Mouse (Mus musculus) layer of hippocampus, postnatal 36 days (tissue): ENCODE measurements around the gene Mgat4b. TPM values are rescaled to one million over a fixed set of nuclear protein-coding genes. Genes with fewer than 3 reads are reported as not detected.

ENCODE experiments used
- DNase-seq, 2 experiments: peaks; one replicate each; pipeline ENCODE4 v3.0.0; 2022
- total RNA-seq, 2 experiments: library from RNA; stranded (reverse); gene quantifications; 2 replicates each; pipeline ENCODE4 v1.2.3; 2021

The Mgat4b gene
- total RNA-seq, 2 experiments from 2014 or later, result 91.1 to 102 TPM

GRCm38 (mm10) chr11:50200613-50201012 is 10.1 kb upstream of the Mgat4b start:
- DNase-seq, result no peak

- DNase-seq, result no peak
Measured at GRCm38 (mm10) chr11:50201590-50201989, 9.1 kb upstream of the Mgat4b start.

GRCm38 (mm10) chr11:50203302-50203827 is 7.3 kb upstream of the Mgat4b start:
- DNase-seq, result no peak

- no peak for DNase-seq
Measured at GRCm38 (mm10) chr11:50205434-50205833, 5.3 kb upstream of the Mgat4b start.

- no peak for DNase-seq
Measured at GRCm38 (mm10) chr11:50206037-50206436, 4.7 kb upstream of the Mgat4b start.

- no peak for DNase-seq
Measured at GRCm38 (mm10) chr11:50207344-50207743, 3.3 kb upstream of the Mgat4b start.

- DNase-seq, result no peak
Measured at GRCm38 (mm10) chr11:50208039-50208438, 2.7 kb upstream of the Mgat4b start.

GRCm38 (mm10) chr11:50210101-50210504 is 587 bp upstream of the Mgat4b start:
- DNase-seq, result peak; percentile 83 to 86

GRCm38 (mm10) chr11:50211322-50212059 is 801 bp downstream of the Mgat4b start:
- DNase-seq, result no peak

- DNase-seq, result no peak
Measured at GRCm38 (mm10) chr11:50212060-50212739, 1.5 kb downstream of the Mgat4b start.

- DNase-seq, result no peak
Measured at GRCm38 (mm10) chr11:50212848-50213758, 2.4 kb downstream of the Mgat4b start.

GRCm38 (mm10) chr11:50214631-50215030 is 3.9 kb downstream of the Mgat4b start:
- no peak for DNase-seq

- DNase-seq, result no peak
Measured at GRCm38 (mm10) chr11:50215633-50216032, 4.9 kb downstream of the Mgat4b start.

- DNase-seq, result no peak
Measured at GRCm38 (mm10) chr11:50216724-50217366, 6.2 kb downstream of the Mgat4b start.

- DNase-seq, result no peak
Measured at GRCm38 (mm10) chr11:50217811-50218210, 7.1 kb downstream of the Mgat4b start.

GRCm38 (mm10) chr11:50219833-50220232 is 9.1 kb downstream of the Mgat4b start:
- DNase-seq, result no peak

- no peak for DNase-seq
Measured at GRCm38 (mm10) chr11:50222559-50223276, 12.0 kb downstream of the Mgat4b start.

- no peak for DNase-seq
Measured at GRCm38 (mm10) chr11:50223783-50224662, 13.3 kb downstream of the Mgat4b start.

- DNase-seq, result peak; percentile 87 to 89
Measured at GRCm38 (mm10) chr11:50224671-50225530, 14.2 kb downstream of the Mgat4b start.
